Mouse (Mus musculus) mesoderm, embryonic 11.5 days (tissue): Measurements from ENCODE around the gene Dao.

ENCODE experiments used
- DNase-seq: peaks from one replicate; pipeline ENCODE4 v3.0.0-alpha.2; 2012; ENCODE audit warnings: low read depth, low spot score

Dao gene

GRCm38 (mm10) chr5:113983541-113983940, 20.0 kb upstream of the Dao start:
- no peak for DNase-seq

GRCm38 (mm10) chr5:113984025-113984740, 19.3 kb upstream of the Dao start:
- DNase-seq = no peak

- no peak for DNase-seq
Observed at GRCm38 (mm10) chr5:113985737-113986136, 17.8 kb upstream of the Dao start.

GRCm38 (mm10) chr5:113986182-113986961, 17.1 kb upstream of the Dao start:
- no peak for DNase-seq

GRCm38 (mm10) chr5:113989437-113990024, 14.0 kb upstream of the Dao start:
- no peak for DNase-seq

GRCm38 (mm10) chr5:113990593-113990992, 12.9 kb upstream of the Dao start:
- no peak for DNase-seq

- DNase-seq = no peak
Observed at GRCm38 (mm10) chr5:113991141-113991540, 12.4 kb upstream of the Dao start.

GRCm38 (mm10) chr5:113992339-113992831, 11.1 kb upstream of the Dao start:
- DNase-seq = no peak

GRCm38 (mm10) chr5:113993031-113993486, 10.4 kb upstream of the Dao start:
- peak; percentile 75 for DNase-seq

- peak; percentile 91 for DNase-seq
Observed at GRCm38 (mm10) chr5:113993487-113994465, 9.7 kb upstream of the Dao start, which contains the start of gene Ssh1. Ssh1 (minus strand) TSS chr5:113993894.

- DNase-seq = no peak
Observed at GRCm38 (mm10) chr5:113996458-113996857, 7.0 kb upstream of the Dao start.

GRCm38 (mm10) chr5:113999382-113999781, 4.1 kb upstream of the Dao start:
- DNase-seq = no peak

GRCm38 (mm10) chr5:114004573-114004972, 1.1 kb downstream of the Dao start:
- DNase-seq = no peak

GRCm38 (mm10) chr5:114005100-114005499, 1.6 kb downstream of the Dao start:
- DNase-seq = no peak

- DNase-seq = no peak
Observed at GRCm38 (mm10) chr5:114006974-114007373, 3.5 kb downstream of the Dao start.

- DNase-seq = no peak
Observed at GRCm38 (mm10) chr5:114007753-114008453, 4.4 kb downstream of the Dao start.

- DNase-seq = no peak
Observed at GRCm38 (mm10) chr5:114009049-114009448, 5.5 kb downstream of the Dao start.

- peak; percentile 46 for DNase-seq
Observed at GRCm38 (mm10) chr5:114015121-114015520, 11.6 kb downstream of the Dao start.

GRCm38 (mm10) chr5:114024390-114024789, 20.9 kb downstream of the Dao start:
- no peak for DNase-seq

- DNase-seq = no peak
Observed at GRCm38 (mm10) chr5:114024885-114025284, 21.4 kb downstream of the Dao start.
